Mouse (Mus musculus) CH12.LX (cell line): ENCODE measurements around the gene Hlcs.

Experiments used
- CHD2 ChIP-seq: IDR thresholded peaks from 2 replicates; pipeline ENCODE4 v1.6.1; 2011; ENCODE audit warnings: low read length, improper control_type of control experiment
- CTCF ChIP-seq, 2 experiments: IDR thresholded peaks in 1 of 2; conservative IDR thresholded peaks in 1 of 2; 2 replicates each; pipeline ENCODE4 v1.5.1; 2011 to 2012; ENCODE audit warnings: low read depth in 2 of 2, low read length in 2 of 2, improper control_type of control experiment in 1 of 2, inconsistent platforms in 1 of 2, mild to moderate bottlenecking in 1 of 2, moderate library complexity in 1 of 2
- E2F4 ChIP-seq: IDR thresholded peaks from 2 replicates; pipeline ENCODE4 v1.6.1; 2011; ENCODE audit warnings: low read depth, low read length, improper control_type of control experiment; ENCODE audit not compliant: insufficient replicate concordance
- EP300 ChIP-seq: IDR thresholded peaks from 2 replicates; pipeline ENCODE4 v1.6.1; 2011; ENCODE audit warnings: low read length, improper control_type of control experiment
- MAFK ChIP-seq: IDR thresholded peaks from 2 replicates; pipeline ENCODE4 v1.6.1; 2011; ENCODE audit warnings: low read length, improper control_type of control experiment; ENCODE audit not compliant: insufficient replicate concordance
- MAX ChIP-seq: IDR thresholded peaks from 2 replicates; pipeline ENCODE4 v1.6.1; 2011; ENCODE audit warnings: low read length, improper control_type of control experiment
- MXI1 ChIP-seq: IDR thresholded peaks from 2 replicates; pipeline ENCODE4 v1.6.1; 2011; ENCODE audit warnings: mild to moderate bottlenecking, low read depth, low read length, improper control_type of control experiment
- NELFE ChIP-seq: IDR thresholded peaks from 2 replicates; pipeline ENCODE4 v1.6.1; 2011; ENCODE audit warnings: low read depth, low read length, improper control_type of control experiment
- NRF1 ChIP-seq: IDR thresholded peaks from 2 replicates; pipeline ENCODE4 v1.6.1; 2014; ENCODE audit warnings: low read depth, mild to moderate bottlenecking, inconsistent platforms, low read length, improper control_type of control experiment, moderate library complexity
- PAX5 ChIP-seq: IDR thresholded peaks from 2 replicates; pipeline ENCODE4 v1.6.1; 2012; ENCODE audit warnings: low read length, inconsistent platforms, mixed read lengths
- POLR2A ChIP-seq: IDR thresholded peaks from 2 replicates; pipeline ENCODE4 v1.6.1; 2011; ENCODE audit warnings: low read depth, mild to moderate bottlenecking, improper control_type of control experiment, low read length
- POLR2AphosphoS2 ChIP-seq: IDR thresholded peaks from 2 replicates; pipeline ENCODE4 v1.6.1; 2011; ENCODE audit warnings: low read depth, low read length, improper control_type of control experiment
- SIN3A ChIP-seq: IDR thresholded peaks from 2 replicates; pipeline ENCODE4 v1.6.1; 2012; ENCODE audit warnings: low read length, improper control_type of control experiment, inconsistent platforms
- ZC3H11A ChIP-seq: IDR thresholded peaks from 2 replicates; pipeline ENCODE4 v1.6.1; 2012; ENCODE audit warnings: low read depth, mild to moderate bottlenecking, inconsistent platforms, low read length, improper control_type of control experiment

GRCm38 (mm10) chr16:94175366-94175986 is 137.9 kb downstream of the Hlcs start:
- TF ChIP-seq CTCF (conservative IDR thresholded peaks at IDR 0.05 in 1 of 2, IDR thresholded peaks at IDR 0.05 in 1 of 2; ENCODE audit: low read depth in 2 of 2, low read length in 2 of 2) (peak in 1 of 2 experiments; percentile 50; a peak in 2 of 4 replicates), E2F4 (no peak), ZC3H11A (no peak), MAX (no peak), CHD2 (0 out of 2 replicates have a peak, but pooled peaks have one; percentile 15), POLR2A (no peak), EP300 (peak; percentile 84), MXI1 (no peak), NELFE (no peak), SIN3A (peak; percentile 48; the same call in 1 of the 2 replicates), MAFK (no peak), PAX5 (no peak), POLR2AphosphoS2 (no peak), NRF1 (no peak)
